Mouse (Mus musculus) heart, embryonic 16.5 days (tissue): Measurements from ENCODE around the gene 4930519G04Rik. TPM values are rescaled to one million over a fixed set of nuclear protein-coding genes. Genes with fewer than 3 reads are reported as not detected.
A peak's percentile ranks its signal among the peaks of the same experiment; 100 is the strongest.
"Not testable (repeated sequence)": the region's sequence is repeated elsewhere in the genome, so short reads cannot be mapped to it uniquely, and the experiment has no call there.

Experiments
- ATAC-seq: fragments of 200-750 bp; cut with Nextera tagmentation; replicated peaks from 2 replicates; pipeline ENCODE4 v1.8.0; 2017; ENCODE audit warnings: moderate number of reproducible peaks; ENCODE audit not compliant: insufficient read depth, low FRiP score; ENCODE audit errors: extremely low read depth
- H3K27ac ChIP-seq: fragments of 300-500 bp; sonication (generic); 2 replicates; pipeline ENCODE4 v1.5.1; 2014; ENCODE audit warnings: mild to moderate bottlenecking, low read length, control low read depth, moderate library complexity
- H3K27me3 ChIP-seq: fragments of 300-500 bp; sonication (generic); 2 replicates; pipeline ENCODE4 v1.6.1; 2014; ENCODE audit warnings: low read length, mixed read lengths; ENCODE audit not compliant: control insufficient read depth, insufficient read depth
- H3K36me3 ChIP-seq: fragments of 300-500 bp; sonication (generic); 2 replicates; pipeline ENCODE4 v1.6.1; 2014; ENCODE audit not compliant: control insufficient read depth, insufficient read depth
- H3K4me1 ChIP-seq: fragments of 300-500 bp; sonication (generic); 2 replicates; pipeline ENCODE4 v1.6.1; 2014; ENCODE audit warnings: low read length, mixed read lengths; ENCODE audit not compliant: control insufficient read depth, insufficient read depth
- H3K4me2 ChIP-seq: fragments of 300-500 bp; sonication (generic); 2 replicates; pipeline ENCODE4 v1.6.1; 2014; ENCODE audit warnings: low read depth, mild to moderate bottlenecking, control low read depth, low read length
- H3K4me3 ChIP-seq: fragments of 300-500 bp; sonication (generic); 2 replicates; pipeline ENCODE4 v1.5.1; 2014; ENCODE audit warnings: mild to moderate bottlenecking, control low read depth, low read length
- H3K9ac ChIP-seq: fragments of 300-500 bp; sonication (generic); 2 replicates; pipeline ENCODE4 v1.6.1; 2014; ENCODE audit warnings: low read length, control low read depth
- H3K9me3 ChIP-seq: fragments of 300-500 bp; sonication (generic); replicated peaks from 2 replicates; pipeline ENCODE4 v1.6.1; 2016; ENCODE audit warnings: low read length; ENCODE audit not compliant: control insufficient read depth
- WGBS: fragments of 180-500 bp; shearing (Covaris S2); extraction: QIAGEN DNeasy Blood & Tissue Kit; methylation state at CpG from one replicate; pipeline ENCODE4 v1.1.7; 2014; 5-methylcytosine and 5-hydroxymethylcytosine counted together
- polyA plus RNA-seq: library from polyadenylated mRNA; unstranded; fragments of >200 nt; fragmentation: Nextera tagmentation; extraction: Ambion mirVana; gene quantifications from 2 replicates; pipeline ENCODE4 v1.2.1, GENCODE M21; 2015

The 4930519G04Rik gene
- polyA plus RNA-seq, 1 experiment from 2014 or later = not detected

DNA sequence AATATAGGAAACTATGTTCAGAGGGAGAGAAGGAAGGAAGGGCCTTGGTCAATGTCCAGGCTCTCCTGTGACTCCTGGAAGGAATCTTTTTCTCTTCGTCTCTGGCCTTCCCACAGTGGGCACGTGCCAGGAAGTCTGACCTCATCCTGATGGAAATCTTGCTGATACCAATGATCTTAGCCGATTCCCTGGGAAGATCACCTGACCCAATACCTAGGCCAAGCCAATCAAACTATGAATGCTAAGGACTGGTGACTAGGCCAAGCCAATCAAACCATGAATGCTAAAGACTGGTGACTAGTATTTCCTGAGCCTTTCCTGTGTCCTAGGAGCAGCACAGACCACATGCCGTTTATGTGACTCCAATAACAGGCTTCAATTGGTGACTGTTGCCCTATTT, 60.2 kb downstream of the 4930519G04Rik start:
- 55% methylated on average over 4 of the region's 4 CpGs for WGBS
- no peaks in the 10 kb centered on the region for H3K9me3 ChIP-seq
- no peaks in the 10 kb centered on the region for H3K27me3 ChIP-seq
- H3K4me2 ChIP-seq = no peak overlapping the region
- no peak overlapping the region for H3K9ac ChIP-seq
- ATAC-seq = no peak
- no peaks in the 10 kb centered on the region for H3K4me1 ChIP-seq
- H3K27ac ChIP-seq = no peak overlapping the region
- no peaks in the 10 kb centered on the region for H3K36me3 ChIP-seq
- no peak overlapping the region for H3K4me3 ChIP-seq

DNA sequence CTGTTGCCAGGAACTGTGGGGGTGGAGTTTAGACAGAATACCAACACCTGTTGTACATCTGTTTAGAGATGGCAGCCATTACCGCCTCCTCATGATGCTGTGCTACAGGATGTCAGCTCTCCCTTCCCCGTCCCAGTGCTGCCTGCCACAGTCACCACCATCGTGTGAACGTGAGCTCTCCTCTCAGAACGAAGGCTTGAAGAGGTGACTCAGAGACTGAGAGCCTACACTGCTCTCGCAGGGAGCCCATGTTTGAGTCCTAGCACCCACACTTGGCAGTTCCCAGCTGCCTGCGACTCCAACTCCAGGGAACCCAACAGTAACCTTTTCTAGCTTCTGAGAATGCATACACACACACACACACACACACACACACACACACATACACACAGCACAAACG, 61.4 kb downstream of the 4930519G04Rik start:
- Histone ChIP-seq H3K4me1 (no peaks in the 10 kb centered on the region), H3K27ac (no peak overlapping the region), H3K36me3 (no peaks in the 10 kb centered on the region), H3K4me2 (no peak overlapping the region), H3K9me3 (no peaks in the 10 kb centered on the region), H3K27me3 (no peaks in the 10 kb centered on the region), H3K4me3 (no peak overlapping the region), H3K9ac (no peak overlapping the region)
- 66% methylated on average over 8 of the region's 8 CpGs for WGBS
- ATAC-seq = no peak

GRCm38 (mm10) chr5:114915854-114916253, 62.4 kb downstream of the 4930519G04Rik start:
- Histone ChIP-seq H3K27ac (no peak overlapping the region), H3K4me2 (no peak overlapping the region), H3K4me1 (no peaks in the 10 kb centered on the region), H3K36me3 (no peaks in the 10 kb centered on the region), H3K9ac (no peak overlapping the region), H3K27me3 (no peaks in the 10 kb centered on the region), H3K9me3 (no peaks in the 10 kb centered on the region), H3K4me3 (no peak overlapping the region)
- no peak for ATAC-seq
- WGBS = 65% methylated on average over 5 of the region's 5 CpGs

GRCm38 (mm10) chr5:114916777-114917176, 63.3 kb downstream of the 4930519G04Rik start:
- no peak overlapping the region for H3K9ac ChIP-seq
- 62% methylated on average over 4 of the region's 4 CpGs for WGBS
- no peak overlapping the region for H3K27ac ChIP-seq
- no peak overlapping the region for H3K4me2 ChIP-seq
- no peak overlapping the region for H3K4me3 ChIP-seq
- H3K4me1 ChIP-seq = no peaks in the 10 kb centered on the region
- no peaks in the 10 kb centered on the region for H3K36me3 ChIP-seq
- no peaks in the 10 kb centered on the region for H3K27me3 ChIP-seq
- H3K9me3 ChIP-seq = no peaks in the 10 kb centered on the region
- ATAC-seq = no peak

DNA sequence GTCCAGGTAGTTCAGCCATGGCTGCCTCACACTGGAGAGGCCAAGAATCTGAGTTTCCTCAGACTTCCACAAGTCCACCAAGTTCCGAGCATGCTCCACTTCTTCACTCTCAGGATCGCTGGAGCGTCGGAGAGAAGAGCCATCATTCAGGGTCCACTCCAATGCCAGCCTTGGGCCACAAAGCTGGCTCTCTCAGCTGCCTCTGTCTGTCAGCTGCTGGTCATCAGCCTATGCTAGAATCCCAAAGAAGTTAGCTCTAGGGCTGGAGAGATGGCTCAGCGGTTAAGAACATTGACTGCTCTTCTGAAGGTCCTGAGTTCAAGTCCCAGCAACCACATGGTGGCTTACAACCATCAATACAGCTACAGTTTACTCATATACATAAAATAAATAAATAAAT, 63.9 kb downstream of the 4930519G04Rik start:
- WGBS = 87% methylated on average over 5 of the region's 5 CpGs
- not testable (repeated sequence) for ATAC-seq, H3K4me2 ChIP-seq

DNA sequence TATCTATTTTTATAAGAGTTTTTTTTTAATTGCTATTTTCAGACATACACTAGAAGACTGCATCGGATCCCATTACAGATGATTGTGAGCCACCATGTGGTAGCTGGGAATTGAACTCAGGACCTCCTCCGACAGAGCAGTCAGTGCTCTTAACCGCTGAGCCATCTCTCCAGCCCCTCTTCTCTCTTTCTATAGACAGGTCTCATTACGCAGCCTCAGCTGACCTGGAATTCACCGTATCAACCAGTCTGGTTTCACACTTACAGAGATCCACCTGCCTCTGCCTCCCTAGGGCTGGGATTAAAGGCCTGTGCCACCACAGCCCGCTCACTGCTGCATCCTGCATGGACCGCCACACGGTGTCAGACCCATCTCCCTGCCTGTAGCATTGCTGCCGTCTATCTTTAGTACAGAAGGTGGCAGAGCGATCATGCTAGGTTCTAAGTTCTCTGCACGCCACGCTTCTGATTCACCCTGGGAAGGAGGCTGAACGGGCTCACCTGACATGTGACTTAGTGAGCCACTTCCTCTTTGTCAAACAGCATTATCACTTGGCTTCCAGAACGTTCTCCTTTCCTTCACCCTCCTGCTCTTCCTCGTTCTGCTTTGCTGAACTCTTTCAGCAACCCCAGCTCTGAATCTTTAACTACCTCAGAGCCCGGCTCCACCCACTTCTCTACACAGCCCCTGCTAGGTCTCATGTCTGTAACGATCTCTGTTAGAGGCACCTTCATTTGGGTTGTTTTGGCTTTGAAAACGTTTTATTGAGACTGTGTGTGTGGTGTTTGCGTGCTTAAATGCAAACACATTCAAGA, 68.3 kb downstream of the 4930519G04Rik start:
- H3K9ac ChIP-seq = no peak overlapping the region
- no peak overlapping the region for H3K27ac ChIP-seq
- no peak overlapping the region for H3K4me2 ChIP-seq
- ATAC-seq = 0 out of 2 replicates have a peak, but pooled peaks have one; percentile 28
- H3K9me3 ChIP-seq = no peaks in the 10 kb centered on the region
- no peak overlapping the region for H3K4me3 ChIP-seq
- WGBS = 60% methylated on average over 19 of the region's 19 CpGs
- no peaks in the 10 kb centered on the region for H3K36me3 ChIP-seq
- H3K4me1 ChIP-seq = 0 out of 2 replicates have a peak, but pooled peaks cover 2% of the 10 kb centered on the region
- H3K27me3 ChIP-seq = no peaks in the 10 kb centered on the region

More for the DNA sequence above, 63.9 kb downstream of the 4930519G04Rik start:
- not testable (repeated sequence) for H3K9me3 ChIP-seq, H3K9ac ChIP-seq, H3K4me1 ChIP-seq, H3K27me3 ChIP-seq, H3K36me3 ChIP-seq, H3K27ac ChIP-seq, H3K4me3 ChIP-seq

- Histone ChIP-seq H3K9me3 (no peaks in the 10 kb centered on the region), H3K27ac (no peak overlapping the region), H3K27me3 (no peaks in the 10 kb centered on the region), H3K36me3 (no peaks in the 10 kb centered on the region), H3K9ac (no peak overlapping the region), H3K4me2 (no peak overlapping the region), H3K4me1 (0 out of 2 replicates have a peak, but pooled peaks cover 2% of the 10 kb centered on the region), H3K4me3 (no peak overlapping the region)
- ATAC-seq = no peak
- 58% methylated on average over 10 of the region's 10 CpGs for WGBS
These were observed 68.9 kb downstream of the 4930519G04Rik start for GRCm38 (mm10) chr5:114922366-114922731.

GRCm38 (mm10) chr5:114922998-114923473, 69.6 kb downstream of the 4930519G04Rik start, which contains the start of gene Oasl1:
Gene Oasl1 (plus strand): TSS chr5:114923240.
- peak within 1 kb of the TSS; percentile 48 for H3K4me3 ChIP-seq
- H3K27me3 ChIP-seq = no peaks in the 10 kb centered on the region
- H3K9ac ChIP-seq = peak within 1 kb of the TSS; percentile 46
- no peaks in the 10 kb centered on the region for H3K36me3 ChIP-seq
- H3K4me2 ChIP-seq = peak within 1 kb of the TSS; percentile 63
- ATAC-seq = no peak
- 31% methylated on average over 15 of the region's 15 CpGs for WGBS
- H3K27ac ChIP-seq = no peak within 1 kb of the TSS
- H3K4me1 ChIP-seq = 0 out of 2 replicates have a peak, but pooled peaks cover 2% of the 10 kb centered on the region
- no peaks in the 10 kb centered on the region for H3K9me3 ChIP-seq

DNA sequence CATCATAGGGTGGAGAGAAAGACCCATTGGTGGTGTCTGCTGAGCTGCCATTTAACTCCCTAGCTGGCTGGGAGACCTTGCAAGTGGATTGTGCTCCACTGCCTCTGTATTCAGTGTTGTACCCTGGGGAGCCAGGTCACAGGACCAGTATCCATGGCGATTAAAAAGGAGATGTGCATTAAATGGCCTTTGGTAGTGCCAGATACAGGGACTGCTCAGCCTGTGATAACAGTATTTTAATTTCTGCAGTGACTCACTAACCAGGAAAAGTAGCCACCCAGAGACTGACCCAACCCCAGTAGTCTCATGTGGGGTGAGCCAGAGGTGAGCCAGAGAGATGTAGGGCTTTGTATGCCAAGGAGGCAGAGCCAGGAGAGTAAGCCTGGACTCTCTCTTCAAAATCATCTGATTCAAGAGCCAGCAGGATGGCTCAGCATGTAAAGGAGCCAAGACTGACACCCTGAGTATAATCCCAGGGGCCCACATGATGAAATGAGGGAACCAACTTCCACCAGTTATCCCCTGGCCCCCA, 72.8 kb downstream of the 4930519G04Rik start:
- Histone ChIP-seq H3K9me3 (no peaks in the 10 kb centered on the region), H3K27ac (no peak overlapping the region), H3K9ac (no peak overlapping the region), H3K4me2 (no peak overlapping the region), H3K4me3 (no peak overlapping the region), H3K27me3 (no peaks in the 10 kb centered on the region), H3K36me3 (no peaks in the 10 kb centered on the region), H3K4me1 (0 out of 2 replicates have a peak, but pooled peaks cover 2% of the 10 kb centered on the region)
- no peak for ATAC-seq
- WGBS = 65% methylated on average over 1 of the region's 1 CpGs
